Mouse (Mus musculus) lung, adult 2 months (tissue): Measurements from ENCODE around the gene Rer1.

ENCODE experiments used
- CTCF ChIP-seq: fragments of 200-500 bp; IDR thresholded peaks from 2 replicates; pipeline ENCODE4 v1.5.1; 2011; ENCODE audit warnings: mild to moderate bottlenecking, low read length, control low read depth; ENCODE audit not compliant: insufficient read depth
- POLR2A ChIP-seq: fragments of 200-500 bp; IDR thresholded peaks from 2 replicates; pipeline ENCODE4 v1.6.1; 2011; ENCODE audit warnings: low read depth, mild to moderate bottlenecking, control low read depth, low read length, borderline replicate concordance; ENCODE audit errors: extremely low read depth

DNA sequence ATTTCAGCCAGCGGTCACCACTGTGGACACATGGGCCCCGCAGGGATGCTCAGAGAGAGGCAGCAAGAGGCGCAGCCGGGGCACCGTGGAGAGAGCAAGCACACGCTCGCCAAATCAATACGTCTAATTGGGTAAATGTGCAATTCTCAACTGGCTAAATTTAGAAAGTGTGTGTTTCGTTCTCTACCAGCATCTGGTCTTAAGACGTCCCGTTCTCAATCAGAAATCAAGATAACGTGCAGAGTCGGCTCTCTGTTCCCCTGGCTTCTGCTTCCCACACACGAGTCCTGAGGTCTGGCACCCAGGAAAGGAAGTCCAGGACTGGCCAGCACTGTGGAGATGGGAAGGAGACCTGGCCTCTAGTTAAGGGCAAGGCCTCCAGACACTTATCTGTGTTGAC is 39.5 kb downstream of the Rer1 start:
- no peak for TF ChIP-seq POLR2A
- no peak for TF ChIP-seq CTCF
